Mouse (Mus musculus): ENCODE data around the gene Atp2c1.

DNA sequence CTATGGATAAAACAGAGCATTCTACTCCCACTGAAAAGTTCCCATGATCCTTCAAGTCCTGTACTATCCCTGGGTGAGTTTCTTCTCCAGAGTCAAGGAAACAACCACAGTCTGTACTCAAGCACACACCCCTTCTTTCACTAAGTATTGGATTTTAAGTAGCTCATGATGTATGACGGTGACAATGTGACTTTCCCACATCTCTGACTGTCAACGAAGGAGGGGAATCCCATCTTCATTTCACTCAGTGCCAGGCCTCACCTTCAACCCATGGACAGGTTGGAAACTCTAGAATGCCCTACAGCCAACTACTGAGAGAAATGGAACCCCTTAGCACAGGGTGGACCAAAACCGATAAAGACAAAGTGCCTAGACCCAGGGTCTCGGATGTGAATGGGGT is 160.9 kb downstream of the Atp2c1 start:
- no peak for TF ChIP-seq POLR2A (IDR thresholded peaks at IDR 0.05; ENCODE audit: low read depth, low read length)
- TF ChIP-seq CTCF (IDR thresholded peaks at IDR 0.05; ENCODE audit: borderline replicate concordance, insufficient read depth, low read length) = no peak

Measured in embryonic fibroblast, embryonic 13.5 days (primary cell).